Mouse (Mus musculus) fibroblast of lung, adult 2 months (primary cell): ENCODE data around the gene Heatr5a.

Experiments
- DNase-seq: peaks from one replicate; pipeline ENCODE4 v3.0.0-alpha.2; 2011; ENCODE audit warnings: low read depth

The Heatr5a gene

DNA sequence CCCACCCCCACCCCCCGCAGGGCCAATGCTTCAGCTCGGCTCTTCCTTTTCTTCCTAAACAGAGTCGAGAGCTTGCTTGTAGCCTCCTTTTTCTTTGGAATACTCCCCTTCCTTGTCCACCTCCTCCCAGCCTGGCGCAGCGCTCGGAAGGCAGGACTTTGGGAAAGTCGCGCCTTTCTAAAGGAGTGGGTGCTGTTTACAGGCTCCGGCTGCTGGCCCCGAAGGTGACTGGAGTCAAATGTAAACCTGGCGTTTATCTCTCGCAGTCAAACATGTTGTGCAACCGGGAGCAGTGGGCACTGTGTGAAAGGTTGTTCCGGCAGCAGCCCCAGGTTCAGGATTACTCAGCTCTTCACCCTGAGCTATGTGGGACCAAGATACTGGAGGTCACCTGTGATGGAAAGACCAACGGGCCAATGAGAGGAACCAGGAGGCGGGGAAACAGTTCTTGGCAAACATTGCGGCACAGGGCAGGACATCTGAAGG is 126.3 kb downstream of the Heatr5a start:
- peak; percentile 99 for DNase-seq

DNA sequence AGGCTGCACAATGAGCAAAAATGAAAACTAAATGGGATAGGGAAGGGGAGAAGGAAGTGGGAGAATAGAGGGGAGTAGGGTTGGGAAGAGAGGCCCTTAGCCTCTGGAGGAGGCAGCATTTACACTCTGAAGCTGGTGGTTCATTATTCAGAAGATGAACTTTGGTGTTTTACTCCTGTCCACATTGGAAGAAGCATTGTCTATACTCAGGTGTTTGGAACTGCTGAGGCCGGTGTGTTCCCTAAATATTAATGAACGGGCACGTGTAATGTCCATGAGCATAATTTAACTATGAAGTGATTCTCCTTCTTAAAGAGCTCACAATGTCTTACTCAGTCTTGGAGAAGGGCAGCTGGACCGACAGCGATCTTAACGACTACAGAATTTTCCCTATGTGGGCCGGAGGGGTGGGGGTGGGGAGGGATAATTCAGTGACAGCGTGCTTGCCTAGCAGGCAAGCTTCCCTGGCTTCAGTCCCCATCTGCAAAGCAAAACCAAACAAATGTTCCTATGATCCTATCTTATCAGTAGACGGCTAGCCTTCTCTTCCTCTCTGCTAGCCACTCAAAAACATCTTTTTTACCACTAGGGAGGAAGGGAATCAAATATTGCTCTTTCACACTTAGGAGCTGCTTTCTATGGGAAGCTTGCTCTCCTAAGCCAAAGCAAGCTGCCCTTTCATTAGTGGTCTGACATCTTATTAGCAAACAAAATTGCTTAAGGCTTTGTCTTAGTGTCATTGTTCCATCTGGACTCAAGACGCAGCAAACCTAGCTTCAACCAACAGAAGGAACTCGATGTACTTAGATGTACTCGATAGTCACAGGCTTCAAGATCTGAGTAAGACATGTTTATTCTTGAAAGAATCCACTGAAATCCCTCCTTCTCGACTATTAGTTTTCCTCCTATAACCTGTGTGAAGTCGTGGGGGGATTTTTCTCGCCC is 127.3 kb downstream of the Heatr5a start:
- DNase-seq: no peak

- DNase-seq: no peak
These were observed 128.8 kb downstream of the Heatr5a start for GRCm38 (mm10) chr12:51842081-51842864.

GRCm38 (mm10) chr12:51839856-51840255 is 131.3 kb downstream of the Heatr5a start:
- DNase-seq: no peak

DNA sequence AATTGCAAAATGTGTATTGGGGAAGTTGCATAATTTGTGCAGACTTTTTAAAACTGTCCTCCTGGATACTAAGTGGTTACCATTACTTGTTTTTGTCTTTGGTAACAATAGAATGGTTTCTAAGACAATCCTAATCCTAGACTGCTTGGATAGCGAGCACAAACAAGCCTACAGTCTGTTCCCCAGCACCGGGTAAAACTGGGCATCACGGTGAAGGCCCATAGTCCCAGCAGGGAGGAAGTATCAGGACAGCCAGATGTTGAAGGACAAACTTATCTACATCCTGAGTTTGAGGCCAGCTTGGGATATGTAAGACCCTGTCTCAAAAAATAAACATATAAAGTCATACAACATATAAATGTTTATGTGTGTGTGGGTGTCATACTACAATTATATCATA is 135.9 kb downstream of the Heatr5a start:
- no peak for DNase-seq

DNA sequence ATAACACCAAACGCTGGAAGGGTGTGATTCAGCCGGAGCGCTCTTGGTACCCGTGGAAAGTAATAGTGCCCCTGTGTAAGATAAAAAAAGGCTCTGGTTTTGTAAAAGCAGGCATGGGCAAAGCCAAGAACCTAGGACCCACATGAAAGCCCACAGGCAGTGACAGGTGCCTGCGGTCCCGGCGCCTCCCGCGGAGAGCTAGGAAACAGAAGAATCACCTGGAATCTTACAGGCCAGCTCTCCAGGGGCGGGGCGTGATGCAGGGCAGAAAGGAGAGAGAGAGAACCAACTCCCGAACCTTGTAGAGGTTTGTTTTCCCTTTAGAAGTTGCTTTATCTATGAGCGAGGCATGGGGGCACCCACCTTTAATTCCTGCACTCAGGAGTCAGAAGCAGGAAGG is 139.2 kb downstream of the Heatr5a start:
- DNase-seq: no peak

GRCm38 (mm10) chr12:51831296-51831695 is 139.8 kb downstream of the Heatr5a start:
- DNase-seq: no peak

GRCm38 (mm10) chr12:51830671-51831070 is 140.4 kb downstream of the Heatr5a start:
- no peak for DNase-seq

- DNase-seq: no peak
These were observed 141.1 kb downstream of the Heatr5a start for GRCm38 (mm10) chr12:51830077-51830402.

- DNase-seq: no peak
These were observed 141.6 kb downstream of the Heatr5a start, which contains the start of gene Hectd1 for GRCm38 (mm10) chr12:51829290-51830076. TSS of gene Hectd1 (minus strand) at chr12:51829536.

- DNase-seq: no peak
These were observed 142.3 kb downstream of the Heatr5a start for GRCm38 (mm10) chr12:51828716-51829289.

DNA sequence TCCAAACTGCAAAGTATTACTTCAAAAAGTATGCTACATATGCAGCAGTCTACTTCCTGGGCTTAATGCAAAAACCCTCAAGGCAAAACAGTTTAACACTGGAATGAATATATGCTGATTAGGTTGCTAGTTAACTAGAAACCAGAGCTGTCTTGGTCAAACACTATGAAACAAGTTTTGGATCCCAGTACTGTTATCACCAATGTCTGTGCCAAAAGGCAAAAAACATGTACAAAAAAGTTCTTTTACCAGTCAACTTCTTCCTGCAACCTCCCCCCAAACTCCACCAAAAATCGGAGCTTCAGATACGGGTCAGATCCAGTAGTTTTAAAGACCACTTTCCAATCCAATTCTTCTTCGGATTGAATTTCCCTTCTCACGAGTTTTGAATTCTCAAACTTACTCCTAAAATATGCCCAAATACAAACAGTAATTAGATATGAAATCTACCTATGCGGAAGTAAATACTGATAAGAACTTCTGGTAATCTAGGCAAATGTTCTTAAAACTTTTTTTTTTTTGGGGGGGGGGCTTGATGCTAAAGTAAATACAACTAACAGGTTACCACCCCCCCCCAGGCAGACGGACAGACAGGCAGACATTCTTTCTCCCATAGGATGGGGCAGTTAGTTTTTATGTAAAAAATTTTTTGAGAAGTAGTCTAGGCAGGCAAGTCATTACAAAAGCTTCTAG is 143.0 kb downstream of the Heatr5a start:
- DNase-seq: no peak
